Mouse (Mus musculus): ENCODE results near the gene Map3k6. TPM values are rescaled to one million over a fixed set of nuclear protein-coding genes. Genes with fewer than 3 reads are reported as not detected.

The Map3k6 gene
- total RNA-seq, 1 experiment = 2.7 TPM

- no peak for TF ChIP-seq ZNF384 (IDR thresholded peaks at IDR 0.05; ENCODE audit: low read depth, low read length)
- no peak for TF ChIP-seq MAFK (IDR thresholded peaks at IDR 0.05; ENCODE audit: insufficient read depth, low read depth, low read length)
- no peak for TF ChIP-seq CHD2 (IDR thresholded peaks at IDR 0.05; ENCODE audit: low read depth, low read length)
- no peak for TF ChIP-seq HCFC1 (IDR thresholded peaks at IDR 0.05; ENCODE audit: borderline replicate concordance, insufficient read depth, low read length)
- no peak for TF ChIP-seq ZC3H11A (IDR thresholded peaks at IDR 0.05; ENCODE audit: borderline replicate concordance, low read depth, low read length)
- peak overlapping the region; percentile 48; the same call in 1 of the 2 replicates for H3K27ac ChIP-seq (ENCODE audit: insufficient read depth, low read depth, low read length, poor library complexity, severe bottlenecking)
- peak overlapping the region; percentile 97 to 99 for H3K4me3 ChIP-seq (ENCODE audit: insufficient read depth in 1 of 2, low read depth in 1 of 2, low read length in 2 of 2, poor library complexity in 1 of 2, severe bottlenecking in 1 of 2)
- H3K4me1 ChIP-seq (ENCODE audit: control insufficient read depth in 2 of 2, insufficient read depth in 2 of 2, low read length in 2 of 2, poor library complexity in 1 of 2) = peaks cover 5 to 6% of the 10 kb centered on the region in 2 experiments; a peak in 2 of 4 replicates
- no peak for DNase-seq (ENCODE audit: low read depth, low spot score)
- peak overlapping the region; percentile 77; the same call in 1 of the 2 replicates for H3K9ac ChIP-seq (ENCODE audit: insufficient read depth, low read depth, low read length, poor library complexity, severe bottlenecking)
- H3K36me3 ChIP-seq (ENCODE audit: control insufficient read depth, insufficient read depth, low read length, poor library complexity, severe bottlenecking) = no peaks in the 10 kb centered on the region
- no peaks in the 10 kb centered on the region for H3K9me3 ChIP-seq (ENCODE audit: control insufficient read depth, insufficient read depth, low read depth, low read length)
- in situ Hi-C loops (cut with MboI; ENCODE audit: low sequenced_read_pairs in 2 of 2, unreplicated experiment in 2 of 2) = loop anchor here in 1 of 2 experiments (25.0 kb wide), 1 partner anchor 266 kb away; the partner anchor contains the start of gene Ahdc1
Observed at GRCm38 (mm10) chr4:133278067-133278466, 37.4 kb downstream of the Map3k6 start.

GRCm38 (mm10) chr4:133278482-133278881, 37.9 kb downstream of the Map3k6 start:
- peaks cover 5 to 6% of the 10 kb centered on the region in 2 experiments; a peak in 2 of 4 replicates for H3K4me1 ChIP-seq (ENCODE audit: control insufficient read depth in 2 of 2, insufficient read depth in 2 of 2, low read length in 2 of 2, poor library complexity in 1 of 2)
- H3K9ac ChIP-seq (ENCODE audit: insufficient read depth, low read depth, low read length, poor library complexity, severe bottlenecking) = no peak overlapping the region
- no peaks in the 10 kb centered on the region for H3K36me3 ChIP-seq (ENCODE audit: control insufficient read depth, insufficient read depth, low read length, poor library complexity, severe bottlenecking)
- in situ Hi-C loops (cut with MboI; ENCODE audit: low sequenced_read_pairs in 2 of 2, unreplicated experiment in 2 of 2) = loop anchor here in 1 of 2 experiments (25.0 kb wide), 1 partner anchor 266 kb away; the partner anchor contains the start of gene Ahdc1
- TF ChIP-seq ZNF384 (IDR thresholded peaks at IDR 0.05; ENCODE audit: low read depth, low read length) (no peak), MAFK (IDR thresholded peaks at IDR 0.05; ENCODE audit: insufficient read depth, low read depth, low read length) (no peak), ZC3H11A (IDR thresholded peaks at IDR 0.05; ENCODE audit: borderline replicate concordance, low read depth, low read length) (no peak), HCFC1 (IDR thresholded peaks at IDR 0.05; ENCODE audit: borderline replicate concordance, insufficient read depth, low read length) (no peak), CHD2 (IDR thresholded peaks at IDR 0.05; ENCODE audit: low read depth, low read length) (no peak)
- no peak for DNase-seq (ENCODE audit: low read depth, low spot score)
- peak overlapping the region; percentile 48; the same call in 1 of the 2 replicates for H3K27ac ChIP-seq (ENCODE audit: insufficient read depth, low read depth, low read length, poor library complexity, severe bottlenecking)
- peak overlapping the region; percentile 97 to 99 for H3K4me3 ChIP-seq (ENCODE audit: insufficient read depth in 1 of 2, low read depth in 1 of 2, low read length in 2 of 2, poor library complexity in 1 of 2, severe bottlenecking in 1 of 2)
- H3K9me3 ChIP-seq (ENCODE audit: control insufficient read depth, insufficient read depth, low read depth, low read length) = no peaks in the 10 kb centered on the region

- H3K27ac ChIP-seq (ENCODE audit: insufficient read depth, low read depth, low read length, poor library complexity, severe bottlenecking) = no peak overlapping the region
- peaks cover 3 to 13% of the 10 kb centered on the region in 2 experiments; a peak in 3 of 4 replicates for H3K4me1 ChIP-seq (ENCODE audit: control insufficient read depth in 2 of 2, insufficient read depth in 2 of 2, low read length in 2 of 2, poor library complexity in 1 of 2)
- in situ Hi-C loops (cut with MboI; ENCODE audit: low sequenced_read_pairs in 2 of 2, unreplicated experiment in 2 of 2) = loop anchor here in 1 of 2 experiments (25.0 kb wide), 1 partner anchor 269 kb away; the partner anchor contains the start of gene Ahdc1
- H3K36me3 ChIP-seq (ENCODE audit: control insufficient read depth, insufficient read depth, low read length, poor library complexity, severe bottlenecking) = no peaks in the 10 kb centered on the region
- no peak overlapping the region for H3K4me3 ChIP-seq (ENCODE audit: insufficient read depth in 1 of 2, low read depth in 1 of 2, low read length in 2 of 2, poor library complexity in 1 of 2, severe bottlenecking in 1 of 2)
- no peak for DNase-seq (ENCODE audit: low read depth, low spot score)
- TF ChIP-seq ZC3H11A (IDR thresholded peaks at IDR 0.05; ENCODE audit: borderline replicate concordance, low read depth, low read length) = no peak
- no peak for TF ChIP-seq ZNF384 (IDR thresholded peaks at IDR 0.05; ENCODE audit: low read depth, low read length)
- H3K9ac ChIP-seq (ENCODE audit: insufficient read depth, low read depth, low read length, poor library complexity, severe bottlenecking) = no peak overlapping the region
- H3K9me3 ChIP-seq (ENCODE audit: control insufficient read depth, insufficient read depth, low read depth, low read length) = no peaks in the 10 kb centered on the region
Observed at GRCm38 (mm10) chr4:133281513-133281912, 40.9 kb downstream of the Map3k6 start.

DNA sequence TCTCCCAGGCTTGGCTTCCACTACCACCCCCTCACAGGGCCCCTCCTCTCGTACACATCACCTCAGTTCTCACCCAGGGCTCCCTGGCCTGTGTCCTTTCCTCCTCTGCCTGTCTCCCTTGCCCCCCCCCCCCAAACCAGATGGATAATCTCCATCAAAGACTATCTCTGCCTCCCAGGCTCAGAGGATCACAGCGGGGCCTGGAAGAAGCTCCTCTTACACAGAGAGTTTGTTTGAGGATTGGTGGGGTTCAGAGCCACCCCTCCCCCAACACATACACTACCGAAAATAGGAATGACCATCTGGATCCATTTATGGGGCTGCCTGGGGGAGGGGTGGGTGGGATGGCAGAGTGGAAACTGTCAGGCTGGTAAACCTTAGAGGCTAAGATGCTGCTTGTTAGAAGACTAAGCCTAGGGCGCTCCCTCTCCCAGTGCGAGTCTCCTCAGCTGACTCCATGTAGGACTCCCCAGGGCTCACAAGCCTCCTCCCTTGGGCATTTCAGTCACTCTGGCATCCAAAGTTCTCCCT, 41.4 kb downstream of the Map3k6 start:
- H3K4me3 ChIP-seq (ENCODE audit: insufficient read depth in 1 of 2, low read depth in 1 of 2, low read length in 2 of 2, poor library complexity in 1 of 2, severe bottlenecking in 1 of 2) = no peak overlapping the region
- DNase-seq (ENCODE audit: low read depth, low spot score) = no peak
- no peak overlapping the region for H3K9ac ChIP-seq (ENCODE audit: insufficient read depth, low read depth, low read length, poor library complexity, severe bottlenecking)
- no peaks in the 10 kb centered on the region for H3K36me3 ChIP-seq (ENCODE audit: control insufficient read depth, insufficient read depth, low read length, poor library complexity, severe bottlenecking)
- TF ChIP-seq ZNF384 (IDR thresholded peaks at IDR 0.05; ENCODE audit: low read depth, low read length) = no peak
- TF ChIP-seq HCFC1 (IDR thresholded peaks at IDR 0.05; ENCODE audit: borderline replicate concordance, insufficient read depth, low read length) = no peak
- H3K27ac ChIP-seq (ENCODE audit: insufficient read depth, low read depth, low read length, poor library complexity, severe bottlenecking) = no peak overlapping the region
- in situ Hi-C loops (cut with MboI; ENCODE audit: low sequenced_read_pairs in 2 of 2, unreplicated experiment in 2 of 2) = loop anchor here in 1 of 2 experiments (25.0 kb wide), 1 partner anchor 270 kb away; the partner anchor contains the start of gene Ahdc1
- peaks cover 2 to 14% of the 10 kb centered on the region in 2 experiments; a peak in 2 of 4 replicates for H3K4me1 ChIP-seq (ENCODE audit: control insufficient read depth in 2 of 2, insufficient read depth in 2 of 2, low read length in 2 of 2, poor library complexity in 1 of 2)
- no peaks in the 10 kb centered on the region for H3K9me3 ChIP-seq (ENCODE audit: control insufficient read depth, insufficient read depth, low read depth, low read length)

Measured in ES-E14 (cell line).